Mouse (Mus musculus) pancreas, adult 10 weeks (tissue): ENCODE results near the gene Man2a2. TPM values are rescaled to one million over a fixed set of nuclear protein-coding genes. Genes with fewer than 3 reads are reported as not detected.

ENCODE experiments used
- polyA plus RNA-seq: library from polyadenylated mRNA; stranded (reverse); fragments of 350-450 nt; fragmentation: Illumina TruSeq; extraction: RNeasy Lipid Tissue Mini Kit (QIAGEN cat#74804); gene quantifications from one replicate; pipeline ENCODE4 v1.2.3, GENCODE M21; 2015; ENCODE audit warnings: low read depth, low replicate concordance; ENCODE audit not compliant: insufficient read depth

The Man2a2 gene
- 8.4 TPM for polyA plus RNA-seq

DNA sequence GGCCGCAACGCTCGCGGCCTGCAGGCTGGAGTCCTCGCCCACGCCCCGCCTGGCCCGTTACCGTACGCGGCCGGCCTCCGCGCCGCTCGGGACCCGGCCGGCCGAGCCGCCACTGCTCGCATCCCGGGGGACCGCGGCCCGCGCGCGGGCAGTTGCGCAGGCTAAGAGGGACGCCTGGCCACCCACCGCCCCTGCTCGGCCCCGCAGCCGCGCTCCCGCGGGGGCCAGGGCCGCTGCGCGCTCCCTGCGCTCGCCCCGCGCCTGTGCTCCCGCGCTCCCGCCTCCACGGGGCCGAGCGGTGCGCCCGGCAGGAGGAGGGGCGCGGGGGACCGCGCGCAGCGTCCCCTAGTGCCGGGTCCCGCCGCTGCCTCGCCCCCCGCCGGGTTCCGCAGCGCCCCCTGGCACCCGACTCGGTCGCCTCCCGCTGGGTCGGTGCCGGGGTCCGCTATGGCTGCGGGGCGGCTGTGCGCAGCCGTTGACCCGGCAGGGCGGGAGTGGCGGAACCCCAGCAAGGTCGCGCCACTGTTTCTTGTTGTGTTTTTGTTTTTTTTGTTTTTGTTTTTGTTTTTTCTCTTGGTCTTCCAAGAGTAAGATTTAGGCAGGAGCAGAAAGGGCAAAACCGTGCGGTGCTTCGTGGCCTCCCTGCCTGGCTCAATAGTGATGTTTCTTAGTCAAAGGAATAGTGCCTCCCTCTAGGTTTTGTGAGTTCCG, at the start of gene Man2a2:
TSS of gene Man2a2 (minus strand) at position 335 of the 711 bp plus-strand sequence.

GRCm38 (mm10) chr7:80405188-80405695, 34.1 kb upstream of the Man2a2 start, which contains the start of gene Furin:
Gene Furin, minus strand, starts transcription at chr7:80405436.

DNA sequence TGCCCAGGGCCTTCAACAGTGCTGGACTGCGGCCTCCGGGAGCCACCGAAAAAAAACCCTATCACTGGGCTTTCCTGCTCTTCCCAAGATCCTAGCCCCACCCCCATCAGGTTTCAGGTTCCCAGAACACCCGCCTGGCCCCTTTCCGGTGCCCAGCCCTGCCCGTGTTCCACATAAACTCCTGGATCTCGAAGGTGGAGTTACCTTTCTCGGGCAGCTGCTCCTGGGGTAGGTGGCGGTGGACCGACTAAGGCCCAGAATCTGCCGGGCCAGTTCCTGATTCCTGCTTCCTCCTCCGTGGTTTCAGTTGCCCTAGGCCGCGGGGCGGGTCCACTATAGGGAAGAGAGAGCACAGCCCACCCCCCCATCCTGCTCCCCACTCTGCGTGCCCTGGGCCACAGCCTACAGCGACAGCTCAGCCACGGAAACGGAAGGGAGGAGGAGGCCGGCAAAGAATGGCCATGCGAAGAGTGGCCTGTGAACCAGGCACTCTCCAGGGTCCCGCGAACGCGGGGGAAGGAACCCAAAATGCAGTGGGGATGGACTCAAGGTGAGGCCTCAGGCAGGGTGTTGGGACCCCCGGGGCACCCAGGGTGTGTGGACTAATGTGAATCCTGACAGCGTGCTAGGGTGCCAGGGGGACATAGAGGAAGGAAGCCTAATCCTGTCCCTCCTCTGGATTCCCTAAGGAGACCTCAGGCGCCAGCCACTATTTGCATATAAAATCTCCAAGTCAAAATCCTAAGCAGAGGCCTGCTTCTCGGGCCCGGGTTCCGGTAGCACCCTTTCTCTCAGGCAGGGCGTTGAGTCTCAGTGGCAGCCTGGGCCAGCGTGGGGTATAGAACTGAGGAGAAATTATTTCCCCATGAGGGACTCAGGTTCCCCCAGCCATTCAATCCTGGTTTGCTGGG, 16.7 kb upstream of the Man2a2 start, which contains the start of gene Fes:
TSS of gene Fes (minus strand) at position 314 of the 911 bp plus-strand sequence.

GRCm38 (mm10) chr7:80342858-80343257, 28.3 kb downstream of the Man2a2 start, which contains the start of gene Hddc3:
Gene Hddc3, plus strand, starts transcription at chr7:80343104.

DNA sequence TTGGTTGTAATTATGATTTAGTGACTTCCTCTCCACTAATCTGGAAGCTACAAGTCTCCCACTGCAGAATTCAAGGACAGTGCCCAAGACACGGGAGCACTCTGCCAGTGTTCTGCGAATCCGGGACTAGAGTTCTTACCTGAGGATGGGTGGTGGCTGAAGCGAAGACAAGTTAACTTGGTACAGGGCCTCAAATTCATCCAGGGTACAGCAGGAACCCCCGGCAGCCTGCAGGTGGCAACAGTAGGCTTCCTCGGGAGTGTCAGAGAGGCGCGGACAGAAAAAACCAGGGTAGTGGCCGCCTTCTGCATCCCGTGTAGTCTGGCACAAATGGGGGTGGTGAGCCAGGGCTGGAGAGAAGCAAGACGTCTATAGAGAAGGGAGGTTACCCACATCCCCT, 30.4 kb downstream of the Man2a2 start, which contains the start of gene Unc45a:
TSS of gene Unc45a (minus strand) at position 213 of the 400 bp plus-strand sequence.

GRCm38 (mm10) chr7:80324043-80324815, 46.9 kb downstream of the Man2a2 start, which contains the start of gene Rccd1:
Gene Rccd1, minus strand, starts transcription at chr7:80324454.

Other genes starting within 250 kb of the Man2a2 start
- 2.1 TPM for gene Sema4b, start 184.5 kb downstream of the Man2a2 start, polyA plus RNA-seq
- gene Cib1, start 138.6 kb downstream of the Man2a2 start, polyA plus RNA-seq: 16.9 TPM
- 0.63 TPM for gene Gdpgp1, start 138.5 kb downstream of the Man2a2 start, polyA plus RNA-seq
- 0.57 TPM for gene Ttll13, start 125.0 kb downstream of the Man2a2 start, polyA plus RNA-seq
- gene Ngrn, start 110.2 kb downstream of the Man2a2 start, polyA plus RNA-seq: 10.3 TPM
- gene Vps33b, start 101.7 kb downstream of the Man2a2 start, polyA plus RNA-seq: 3.4 TPM
- 0.87 TPM for gene Prc1, start 76.9 kb downstream of the Man2a2 start, polyA plus RNA-seq
- 5.5 TPM for gene Rccd1, start 46.9 kb downstream of the Man2a2 start, polyA plus RNA-seq
- gene Unc45a, start 30.4 kb downstream of the Man2a2 start, polyA plus RNA-seq: 8.2 TPM
- 6.2 TPM for gene Hddc3, start 28.3 kb downstream of the Man2a2 start, polyA plus RNA-seq
- gene Fes, start 16.6 kb upstream of the Man2a2 start, polyA plus RNA-seq: 11.3 TPM
- gene Furin, start 34.1 kb upstream of the Man2a2 start, polyA plus RNA-seq: 14.7 TPM
- gene Blm, start 163.7 kb upstream of the Man2a2 start, polyA plus RNA-seq: 1.6 TPM